Mouse (Mus musculus) embryonic facial prominence, embryonic 12.5 days (tissue): ENCODE data around the gene Utrn. TPM values are rescaled to one million over a fixed set of nuclear protein-coding genes. Genes with fewer than 3 reads are reported as not detected.

Experiments
- ATAC-seq: fragments of 200-750 bp; cut with Nextera tagmentation; 2 replicates; pipeline ENCODE4 v1.8.0; 2017; ENCODE audit not compliant: insufficient number of reproducible peaks, insufficient read depth, low FRiP score, low TSS enrichment
- H3K27ac ChIP-seq: fragments of 300-500 bp; sonication (generic); 2 replicates; pipeline ENCODE4 v1.5.1; 2016; ENCODE audit warnings: mild to moderate bottlenecking
- H3K27me3 ChIP-seq: fragments of 300-500 bp; sonication (generic); 2 replicates; pipeline ENCODE4 v1.6.1; 2016; ENCODE audit warnings: mild to moderate bottlenecking, moderate library complexity
- H3K36me3 ChIP-seq: fragments of 300-500 bp; sonication (generic); 2 replicates; pipeline ENCODE4 v1.6.1; 2016; ENCODE audit warnings: mild to moderate bottlenecking
- H3K4me1 ChIP-seq: fragments of 300-500 bp; sonication (generic); 2 replicates; pipeline ENCODE4 v1.6.1; 2016
- H3K4me2 ChIP-seq: fragments of 300-500 bp; sonication (generic); replicated peaks from 2 replicates; pipeline ENCODE4 v1.6.1; 2016; ENCODE audit warnings: mild to moderate bottlenecking, moderate library complexity
- H3K4me3 ChIP-seq: fragments of 300-500 bp; sonication (generic); 2 replicates; pipeline ENCODE4 v1.5.1; 2016; ENCODE audit warnings: mild to moderate bottlenecking
- H3K9ac ChIP-seq: fragments of 300-500 bp; sonication (generic); 2 replicates; pipeline ENCODE4 v1.6.1; 2016; ENCODE audit warnings: mild to moderate bottlenecking, moderate library complexity
- H3K9me3 ChIP-seq: fragments of 300-500 bp; sonication (generic); 2 replicates; pipeline ENCODE4 v1.6.1; 2016; ENCODE audit warnings: mild to moderate bottlenecking, moderate library complexity
- WGBS: fragments of 180-500 bp; shearing (Covaris S2); methylation state at CpG from one replicate; pipeline ENCODE4 v1.1.7; 2016; 5-methylcytosine and 5-hydroxymethylcytosine counted together
- polyA plus RNA-seq: library from polyadenylated mRNA; unstranded; fragments of >200 nt; fragmentation: Nextera tagmentation; extraction: Ambion mirVana; gene quantifications from 2 replicates; pipeline ENCODE4 v1.2.1, GENCODE M21; 2016

Gene Utrn
- polyA plus RNA-seq: 78.8 and 81.7 TPM in 2 replicates

GRCm38 (mm10) chr10:12869029-12869671 is at the start of gene Utrn:
TSS of gene Utrn (minus strand) at chr10:12869365.
- peaks cover 11% of the 10 kb centered on the region for H3K4me1 ChIP-seq
- H3K27ac ChIP-seq: peak within 1 kb of the TSS; percentile 94
- peak within 1 kb of the TSS; percentile 89 for H3K4me2 ChIP-seq
- WGBS: under 1% methylated on average over 72 of the region's 77 CpGs
- H3K27me3 ChIP-seq: no peaks in the 10 kb centered on the region
- ATAC-seq: peak; percentile 85
- H3K9ac ChIP-seq: peak within 1 kb of the TSS; percentile 82
- H3K4me3 ChIP-seq: peak within 1 kb of the TSS; percentile 66
- no peaks in the 10 kb centered on the region for H3K36me3 ChIP-seq
- H3K9me3 ChIP-seq: no peaks in the 10 kb centered on the region

- H3K4me1 ChIP-seq: peaks cover 7% of the 10 kb centered on the region; the same call in 1 of the 2 replicates
- H3K9ac ChIP-seq: no peak overlapping the region
- H3K9me3 ChIP-seq: no peaks in the 10 kb centered on the region
- no peaks in the 10 kb centered on the region for H3K27me3 ChIP-seq
- no peak overlapping the region for H3K27ac ChIP-seq
- no peak overlapping the region for H3K4me3 ChIP-seq
- no peaks in the 10 kb centered on the region for H3K36me3 ChIP-seq
- no peak for ATAC-seq
- no peak overlapping the region for H3K4me2 ChIP-seq
- 37% methylated on average over 1 of the region's 1 CpGs for WGBS
Measured at GRCm38 (mm10) chr10:12917626-12918025, 48.5 kb upstream of the Utrn start.

GRCm38 (mm10) chr10:12916376-12916775 is 47.2 kb upstream of the Utrn start:
- Histone ChIP-seq H3K4me2 (no peak overlapping the region), H3K27ac (no peak overlapping the region), H3K27me3 (no peaks in the 10 kb centered on the region), H3K9ac (no peak overlapping the region), H3K4me1 (peaks cover 7% of the 10 kb centered on the region; the same call in 1 of the 2 replicates), H3K9me3 (no peaks in the 10 kb centered on the region), H3K36me3 (no peaks in the 10 kb centered on the region), H3K4me3 (no peak overlapping the region)
- 72% methylated on average over 6 of the region's 6 CpGs for WGBS
- ATAC-seq: no peak

- H3K27me3 ChIP-seq: no peaks in the 10 kb centered on the region
- H3K27ac ChIP-seq: peak overlapping the region; percentile 54; the same call in 1 of the 2 replicates
- WGBS: 29% methylated on average over 7 of the region's 7 CpGs
Measured at GRCm38 (mm10) chr10:12915826-12916225, 46.7 kb upstream of the Utrn start.

GRCm38 (mm10) chr10:12914203-12914602 is 45.0 kb upstream of the Utrn start:
- 0 out of 2 replicates have a peak overlapping the region, but pooled peaks have one; percentile 17 for H3K27ac ChIP-seq
- WGBS: 96% methylated on average over 1 of the region's 1 CpGs
- no peak for ATAC-seq

More at GRCm38 (mm10) chr10:12915826-12916225, 46.7 kb upstream of the Utrn start:
- peak; percentile 48; the same call in 1 of the 2 replicates for ATAC-seq
- Histone ChIP-seq H3K9me3 (no peaks in the 10 kb centered on the region), H3K4me2 (no peak overlapping the region), H3K4me3 (no peak overlapping the region), H3K4me1 (peaks cover 7% of the 10 kb centered on the region; the same call in 1 of the 2 replicates), H3K36me3 (no peaks in the 10 kb centered on the region), H3K9ac (no peak overlapping the region)

GRCm38 (mm10) chr10:12911981-12912530 is 42.9 kb upstream of the Utrn start:
- Histone ChIP-seq H3K27ac (peak overlapping the region; percentile 66), H3K9me3 (no peaks in the 10 kb centered on the region), H3K9ac (no peak overlapping the region), H3K4me1 (peaks cover 7% of the 10 kb centered on the region; the same call in 1 of the 2 replicates), H3K4me3 (no peak overlapping the region), H3K27me3 (no peaks in the 10 kb centered on the region), H3K36me3 (no peaks in the 10 kb centered on the region), H3K4me2 (no peak overlapping the region)
- WGBS: 51% methylated on average over 11 of the region's 11 CpGs
- no peak for ATAC-seq

More at GRCm38 (mm10) chr10:12914203-12914602, 45.0 kb upstream of the Utrn start:
- Histone ChIP-seq H3K4me2 (no peak overlapping the region), H3K9ac (no peak overlapping the region), H3K4me1 (peaks cover 7% of the 10 kb centered on the region; the same call in 1 of the 2 replicates), H3K27me3 (no peaks in the 10 kb centered on the region), H3K4me3 (no peak overlapping the region), H3K9me3 (no peaks in the 10 kb centered on the region), H3K36me3 (no peaks in the 10 kb centered on the region)

GRCm38 (mm10) chr10:12911451-12911850 is 42.3 kb upstream of the Utrn start:
- 86% methylated on average over 13 of the region's 13 CpGs for WGBS
- H3K9ac ChIP-seq: no peak overlapping the region
- H3K27ac ChIP-seq: peak overlapping the region; percentile 66; the same call in 1 of the 2 replicates
- no peaks in the 10 kb centered on the region for H3K27me3 ChIP-seq
- H3K36me3 ChIP-seq: no peaks in the 10 kb centered on the region
- no peaks in the 10 kb centered on the region for H3K9me3 ChIP-seq
- H3K4me3 ChIP-seq: no peak overlapping the region
- H3K4me1 ChIP-seq: peaks cover 7% of the 10 kb centered on the region; the same call in 1 of the 2 replicates
- H3K4me2 ChIP-seq: no peak overlapping the region
- ATAC-seq: no peak

- WGBS: 80% methylated on average over 2 of the region's 2 CpGs
- Histone ChIP-seq H3K36me3 (no peaks in the 10 kb centered on the region), H3K4me3 (no peak overlapping the region), H3K27me3 (no peaks in the 10 kb centered on the region), H3K9me3 (no peaks in the 10 kb centered on the region), H3K9ac (no peak overlapping the region), H3K4me2 (no peak overlapping the region), H3K4me1 (no peaks in the 10 kb centered on the region), H3K27ac (no peak overlapping the region)
- no peak for ATAC-seq
Measured at GRCm38 (mm10) chr10:12909891-12910290, 40.7 kb upstream of the Utrn start.

GRCm38 (mm10) chr10:12909179-12909578 is 40.0 kb upstream of the Utrn start:
- ATAC-seq: no peak
- H3K9me3 ChIP-seq: no peaks in the 10 kb centered on the region

GRCm38 (mm10) chr10:12904140-12904528 is 35.0 kb upstream of the Utrn start:
- H3K9me3 ChIP-seq: no peaks in the 10 kb centered on the region
- no peak overlapping the region for H3K9ac ChIP-seq
- no peaks in the 10 kb centered on the region for H3K36me3 ChIP-seq
- 60% methylated on average over 5 of the region's 5 CpGs for WGBS
- no peak overlapping the region for H3K4me2 ChIP-seq
- no peak overlapping the region for H3K27ac ChIP-seq
- H3K27me3 ChIP-seq: no peaks in the 10 kb centered on the region
- no peaks in the 10 kb centered on the region for H3K4me1 ChIP-seq
- ATAC-seq: no peak
- no peak overlapping the region for H3K4me3 ChIP-seq

More at GRCm38 (mm10) chr10:12909179-12909578, 40.0 kb upstream of the Utrn start:
- Histone ChIP-seq H3K4me2 (no peak overlapping the region), H3K27me3 (no peaks in the 10 kb centered on the region), H3K9ac (no peak overlapping the region), H3K36me3 (no peaks in the 10 kb centered on the region), H3K4me3 (no peak overlapping the region), H3K4me1 (no peaks in the 10 kb centered on the region), H3K27ac (no peak overlapping the region)
- 37% methylated on average over 1 of the region's 1 CpGs for WGBS

- H3K27ac ChIP-seq: no peak overlapping the region
- no peak overlapping the region for H3K9ac ChIP-seq
- H3K27me3 ChIP-seq: no peaks in the 10 kb centered on the region
- H3K4me2 ChIP-seq: no peak overlapping the region
- no peak for ATAC-seq
- 91% methylated on average over 5 of the region's 5 CpGs for WGBS
- no peaks in the 10 kb centered on the region for H3K36me3 ChIP-seq
- H3K9me3 ChIP-seq: no peaks in the 10 kb centered on the region
- H3K4me3 ChIP-seq: no peak overlapping the region
- no peaks in the 10 kb centered on the region for H3K4me1 ChIP-seq
Measured at GRCm38 (mm10) chr10:12903440-12904139, 34.4 kb upstream of the Utrn start.
